Mouse (Mus musculus): ENCODE measurements at regions not wholly inside any gene's neighbourhood (a gene's known extent, or its start where the extent isn't known, plus 50 kb on each side); places are given as distances from the start of the nearest gene placed in this dataset.
A peak's percentile ranks its signal among the peaks of the same experiment; 100 is the strongest.

DNA sequence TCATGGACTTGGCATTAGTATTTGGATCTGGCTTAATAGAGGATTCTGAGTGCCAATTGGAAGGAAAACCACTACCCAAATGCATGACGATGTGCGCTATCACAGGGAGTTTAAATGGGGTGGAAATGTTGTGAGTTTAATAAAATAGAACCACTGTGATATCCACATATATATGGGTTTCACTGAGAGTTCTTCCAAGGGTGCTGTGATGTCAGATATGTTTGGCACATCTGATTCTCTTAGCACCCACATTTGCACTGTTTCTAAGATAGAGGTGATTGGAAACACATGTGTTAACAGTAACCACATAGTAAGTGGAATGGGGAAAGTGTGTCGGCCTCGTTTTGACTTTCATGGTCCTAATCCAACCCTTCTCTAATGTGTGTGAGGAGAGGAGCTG, 189.7 kb upstream of the 1810046K07Rik start:
- no peak for DNase-seq (ENCODE audit: low spot score in 2 of 2)

- DNase-seq (ENCODE audit: low spot score in 2 of 2), result no peak
These were observed 194.8 kb upstream of the 1810046K07Rik start for GRCm38 (mm10) chr9:51523471-51523870.

- no peak for DNase-seq (ENCODE audit: low spot score in 2 of 2)
These were observed 197.2 kb upstream of the 1810046K07Rik start for GRCm38 (mm10) chr9:51525906-51526305.

- DNase-seq (ENCODE audit: low spot score in 2 of 2), result no peak
These were observed 210.2 kb upstream of the 1810046K07Rik start for GRCm38 (mm10) chr9:51538894-51539293.

DNA sequence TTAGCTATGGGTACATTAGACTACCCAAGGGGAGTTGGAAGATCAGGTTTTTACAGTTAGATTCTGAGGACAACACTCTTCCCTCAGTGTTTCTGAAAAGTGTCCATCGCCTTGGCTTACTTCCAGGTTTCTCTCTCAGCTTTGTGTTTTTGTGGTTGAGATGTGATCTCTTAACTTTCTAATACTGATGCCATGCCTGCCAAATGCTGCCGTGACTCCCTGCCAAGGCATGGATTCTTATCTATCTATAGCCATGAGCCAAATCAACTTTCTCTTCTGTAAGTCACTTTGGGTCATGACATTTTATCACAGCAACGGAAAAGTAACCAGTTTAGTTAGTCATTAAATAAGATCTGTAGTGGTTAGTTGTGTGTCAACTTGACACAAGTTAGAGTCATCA, 213.2 kb upstream of the 1810046K07Rik start:
- DNase-seq (ENCODE audit: low spot score in 2 of 2), result no peak

DNA sequence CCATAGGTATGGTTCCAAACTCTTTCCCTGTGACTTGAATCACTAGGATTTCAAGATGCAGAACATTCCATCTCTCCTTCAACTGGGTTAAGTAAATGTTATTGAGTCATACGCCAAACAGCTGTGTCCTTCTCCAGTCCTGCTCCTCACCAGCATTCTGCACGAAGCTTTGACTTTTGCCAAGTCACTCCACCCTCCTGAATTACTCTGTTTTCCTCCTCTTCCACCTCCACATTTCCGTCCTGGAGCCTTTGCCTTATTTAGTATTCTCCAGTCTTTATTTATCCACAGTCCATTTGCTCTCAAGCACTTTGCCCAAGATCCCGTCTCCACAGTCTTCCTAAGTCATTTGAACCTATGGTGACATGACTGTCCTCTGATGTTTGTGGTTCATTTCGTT, 193.1 kb upstream of the Arhgap20 start:
- DNase-seq (ENCODE audit: low spot score in 2 of 2), result peak in 1 of 2 experiments; percentile 12

- DNase-seq (ENCODE audit: low spot score in 2 of 2), result no peak
These were observed 183.5 kb upstream of the Arhgap20 start for GRCm38 (mm10) chr9:51581601-51582000.

- DNase-seq (ENCODE audit: low spot score in 2 of 2), result no peak
These were observed 171.4 kb upstream of the Arhgap20 start for GRCm38 (mm10) chr9:51593707-51594106.

DNA sequence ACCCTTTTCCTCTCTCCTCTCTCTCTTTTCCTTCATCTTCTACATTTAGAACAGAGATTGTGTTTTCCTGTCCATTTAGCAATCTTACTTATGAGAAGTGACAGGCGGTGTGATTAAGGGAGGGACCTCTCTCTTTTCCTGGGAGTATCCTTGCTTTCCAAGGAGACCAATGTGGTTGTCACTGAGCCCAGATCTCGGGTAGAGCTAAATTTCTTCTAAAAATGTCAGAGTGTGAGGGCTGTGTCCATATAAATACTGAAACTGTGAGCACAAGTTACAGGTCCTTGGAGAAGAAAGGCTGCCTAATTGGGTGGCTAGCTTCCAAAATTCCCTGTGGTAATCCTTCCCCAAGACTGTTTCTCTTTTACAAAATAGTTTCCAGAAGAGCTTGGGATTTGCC, 166.4 kb upstream of the Arhgap20 start:
- DNase-seq (ENCODE audit: low spot score in 2 of 2), result no peak

DNA sequence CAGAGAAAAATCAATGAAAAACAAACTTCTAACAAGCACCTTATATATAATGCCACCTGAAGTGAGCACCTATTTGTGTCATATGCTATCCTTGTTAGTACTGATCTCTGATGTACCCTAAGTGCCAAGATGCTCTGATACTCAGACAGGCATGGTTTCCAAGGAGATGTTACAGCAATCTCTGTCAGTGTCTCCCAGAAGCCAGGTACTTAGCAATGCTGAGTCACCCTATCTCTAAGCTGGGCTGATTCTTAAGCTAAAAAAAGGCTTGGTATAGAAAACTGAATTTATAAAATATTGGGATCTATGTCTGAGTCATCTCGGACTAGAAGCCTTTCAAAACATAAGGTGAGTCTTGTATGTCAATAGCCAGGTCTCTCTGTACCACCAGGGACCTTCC, 157.0 kb upstream of the Arhgap20 start:
- DNase-seq (ENCODE audit: low spot score in 2 of 2), result peak in 1 of 2 experiments; percentile 21

DNA sequence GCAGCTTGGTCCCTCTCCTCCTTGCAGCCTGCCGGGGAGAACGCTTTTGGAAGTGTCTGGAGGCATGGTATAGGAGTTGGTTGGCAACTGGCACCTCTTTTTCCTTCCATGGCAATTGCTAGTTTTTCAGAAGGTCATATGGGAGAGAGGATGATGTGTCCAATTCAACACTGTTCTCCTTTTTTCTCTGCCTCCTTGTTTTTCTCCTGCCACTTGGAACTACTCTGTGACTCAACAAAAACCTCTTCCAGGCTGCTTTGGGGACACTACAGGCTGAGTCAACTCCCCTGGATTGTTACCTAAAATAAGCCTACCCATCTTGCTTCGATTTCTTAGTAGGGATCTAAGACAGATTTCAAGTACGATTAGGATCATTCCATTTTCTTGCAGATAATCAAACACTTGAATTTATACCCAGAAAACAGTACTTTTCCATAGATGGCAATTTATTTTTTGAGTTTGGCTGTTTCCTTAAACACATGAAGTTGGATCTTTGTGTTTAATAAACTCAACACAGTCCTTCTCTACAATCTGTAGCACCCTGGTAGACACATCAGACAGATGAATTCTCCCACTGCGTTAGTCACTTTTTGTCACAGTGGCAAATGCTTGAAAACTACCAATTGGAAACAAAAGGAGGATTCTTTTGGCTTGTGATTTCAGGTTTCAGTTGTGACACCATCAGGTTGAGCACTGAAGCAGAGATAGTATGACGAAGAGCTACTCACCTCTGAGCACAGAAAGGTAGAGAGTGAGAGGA, 156.3 kb upstream of the Arhgap20 start:
- peak; percentile 11 to 17 for DNase-seq (ENCODE audit: low spot score in 2 of 2)

GRCm38 (mm10) chr9:51626156-51626555, 139.0 kb upstream of the Arhgap20 start:
- peak in 1 of 2 experiments; percentile 23 for DNase-seq (ENCODE audit: low spot score in 2 of 2)

- DNase-seq (ENCODE audit: low spot score in 2 of 2), result no peak
These were observed 129.0 kb upstream of the Arhgap20 start for GRCm38 (mm10) chr9:51636097-51636496.

GRCm38 (mm10) chr9:51636559-51637127, 128.5 kb upstream of the Arhgap20 start:
- no peak for DNase-seq (ENCODE audit: low spot score in 2 of 2)

- no peak for DNase-seq (ENCODE audit: low spot score in 2 of 2)
These were observed 127.8 kb upstream of the Arhgap20 start for GRCm38 (mm10) chr9:51637131-51637920.

DNA sequence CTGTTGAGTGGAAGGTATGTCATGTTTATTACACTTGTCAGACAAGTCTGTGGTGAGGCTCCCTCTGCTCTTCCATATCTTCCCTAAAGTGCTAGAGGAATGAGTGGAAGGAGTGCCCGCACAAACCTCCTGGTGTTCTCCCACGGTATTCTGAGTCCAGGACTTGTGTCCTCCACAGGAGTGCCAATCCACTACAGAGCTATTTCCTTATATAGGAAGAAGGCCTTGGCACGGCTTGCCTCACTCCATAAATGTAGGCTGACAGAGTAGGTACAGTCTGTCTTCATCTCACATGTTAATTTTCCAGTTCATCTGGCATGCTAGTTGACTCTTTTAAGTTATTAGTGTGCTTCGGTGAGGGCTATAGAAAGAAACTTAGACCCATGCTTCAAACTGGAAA, 123.4 kb upstream of the Arhgap20 start:
- DNase-seq (ENCODE audit: low spot score in 2 of 2), result peak; percentile 21 to 34

- DNase-seq (ENCODE audit: low spot score in 2 of 2), result no peak
These were observed 119.7 kb upstream of the Arhgap20 start for GRCm38 (mm10) chr9:51645426-51645825.

DNA sequence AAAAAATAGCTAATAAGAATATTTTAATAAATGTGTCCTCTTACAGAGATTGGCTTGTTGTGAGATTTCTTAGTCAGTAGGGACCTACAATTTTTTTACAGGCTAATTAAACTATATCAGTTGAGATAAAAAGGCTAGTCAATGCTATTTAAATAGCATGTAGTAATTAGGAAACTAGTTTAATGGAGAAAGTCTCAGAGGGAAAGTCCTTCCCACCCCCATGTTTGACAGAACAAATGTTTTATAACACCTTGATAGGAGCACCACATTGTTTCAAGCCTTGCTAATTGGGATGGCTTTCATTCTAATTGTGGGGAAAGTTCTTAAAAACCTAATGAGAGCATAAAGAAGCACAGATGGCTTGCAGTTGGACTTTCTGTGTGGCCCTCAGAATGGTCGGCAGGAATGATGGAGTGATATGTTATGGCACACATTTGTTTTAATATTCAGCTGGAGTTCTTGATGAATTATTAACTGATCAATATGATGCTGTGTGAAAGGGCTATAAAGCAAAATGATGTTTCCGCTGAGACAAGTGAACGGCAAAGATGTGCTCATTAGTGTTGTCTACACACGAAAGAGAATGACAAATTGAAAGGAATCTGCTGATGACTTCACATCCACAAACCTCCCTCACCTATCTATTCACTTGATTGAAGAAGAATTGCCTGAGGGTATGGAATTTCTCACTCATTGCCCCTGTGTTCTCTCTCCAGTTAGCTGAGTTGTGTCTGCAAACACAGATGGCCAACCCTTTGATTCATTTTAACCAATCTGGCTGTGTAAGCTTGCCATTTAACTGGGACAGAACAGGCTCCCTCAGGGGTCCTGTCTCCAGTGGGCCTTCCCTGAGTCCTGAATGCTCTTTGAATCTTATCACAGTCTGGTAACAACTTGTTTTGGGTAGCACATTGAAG, 111.5 kb upstream of the Arhgap20 start:
- no peak for DNase-seq (ENCODE audit: low spot score in 2 of 2)

- no peak for DNase-seq (ENCODE audit: low spot score in 2 of 2)
These were observed 110.5 kb upstream of the Arhgap20 start for GRCm38 (mm10) chr9:51654645-51655044.

GRCm38 (mm10) chr9:51657796-51658195, 107.3 kb upstream of the Arhgap20 start:
- DNase-seq (ENCODE audit: low spot score in 2 of 2), result no peak
